Comparison of ENCODE assay signal across 10 mouse cellular contexts in genomic region chr14:46880935-46881334, GRCm38 (mm10). TPM values are rescaled to one million over a fixed set of nuclear protein-coding genes. Genes with fewer than 3 reads are reported as not detected.
DNase-seq lines count a peak whose midpoint lies in the region; ATAC-seq and TF ChIP-seq lines count a peak whose summit lies in the region.
"Had no signal": no experiment of that assay in that cellular context is flagged by ENCODE, and none has a peak within 500 bp of the region (broad histone marks: within the 10 kb centered on the region; RNA-seq: fewer than 3 reads in every experiment).

No protein-coding gene starts in this region.

- no peak overlapping the region for H3K9ac ChIP-seq in forebrain, embryonic 11.5 days (ENCODE audit: low read length)
- H3K9ac ChIP-seq in forebrain, embryonic 12.5 days: no peak overlapping the region
- H3K9ac ChIP-seq in heart, embryonic 13.5 days: peak overlapping the region; percentile 96

- TF ChIP-seq POLR2A in small intestine, adult 2 months (IDR thresholded peaks at IDR 0.05; ENCODE audit: low read depth, low read length): no peak

- peak; percentile 74 for DNase-seq in forebrain, embryonic 11.5 days (ENCODE audit: low spot score)
- DNase-seq in ZHBTc4 (ENCODE audit: low read depth, low spot score): peak; percentile 68
- DNase-seq in embryo, embryonic 10.5 days (ENCODE audit: low spot score): peak; percentile 87
- peak; percentile 71 to 84 for DNase-seq in kidney, postnatal 36 days
- DNase-seq in lung, postnatal 25 days (ENCODE audit: low spot score): peak; percentile 63

- ATAC-seq in forebrain, embryonic 11.5 days (replicated peaks; ENCODE audit: low FRiP score): no peak
- ATAC-seq in forebrain, embryonic 12.5 days (ENCODE audit: low FRiP score): no peak
- ATAC-seq in heart, embryonic 13.5 days (ENCODE audit: extremely low read depth, insufficient number of reproducible peaks, low FRiP score, low TSS enrichment): no peak
- ATAC-seq: Patski had no signal

- H3K36me3 ChIP-seq in forebrain, embryonic 11.5 days (ENCODE audit: control insufficient read depth, insufficient read depth, low read length): no peaks in the 10 kb centered on the region
- no peaks in the 10 kb centered on the region for H3K36me3 ChIP-seq in forebrain, embryonic 12.5 days (replicated peaks)
- no peaks in the 10 kb centered on the region for H3K36me3 ChIP-seq in heart, embryonic 13.5 days
- H3K36me3 ChIP-seq in small intestine, adult 2 months (ENCODE audit: control insufficient read depth, insufficient read depth, low read length): no peaks in the 10 kb centered on the region

- no peaks in the 10 kb centered on the region for H3K9me3 ChIP-seq in forebrain, embryonic 11.5 days (ENCODE audit: control insufficient read depth, low read length)
- H3K9me3 ChIP-seq in forebrain, embryonic 12.5 days: no peaks in the 10 kb centered on the region
- H3K9me3 ChIP-seq in heart, embryonic 13.5 days: no peaks in the 10 kb centered on the region

- H3K4me2 ChIP-seq in forebrain, embryonic 11.5 days (ENCODE audit: low read depth, low read length, severe bottlenecking): no peak overlapping the region
- H3K4me2 ChIP-seq in forebrain, embryonic 12.5 days: no peak overlapping the region; the same call in 1 of the 2 replicates
- peak overlapping the region; percentile 95 for H3K4me2 ChIP-seq in heart, embryonic 13.5 days

- TF ChIP-seq CTCF in small intestine, adult 2 months (IDR thresholded peaks at IDR 0.05; ENCODE audit: extremely low read depth, insufficient read length, insufficient replicate concordance, low read depth, low read length): peak; percentile 72; the same call in 1 of the 2 replicates

- H3K27me3 ChIP-seq in forebrain, embryonic 11.5 days (ENCODE audit: control insufficient read depth, insufficient read depth, low read length): no peaks in the 10 kb centered on the region; the same call in 1 of the 2 replicates
- peaks cover 6% of the 10 kb centered on the region; the same call in 1 of the 2 replicates for H3K27me3 ChIP-seq in forebrain, embryonic 12.5 days
- no peaks in the 10 kb centered on the region; the same call in 1 of the 2 replicates for H3K27me3 ChIP-seq in heart, embryonic 13.5 days (replicated peaks)
- H3K27me3 ChIP-seq in small intestine, adult 2 months (ENCODE audit: control insufficient read depth, insufficient read depth, low read length): peaks cover 36% of the 10 kb centered on the region
- H3K27me3 ChIP-seq: Patski had no signal

- H3K4me3 ChIP-seq in forebrain, embryonic 11.5 days (ENCODE audit: low read depth, low read length): no peak overlapping the region
- no peak overlapping the region for H3K4me3 ChIP-seq in forebrain, embryonic 12.5 days (replicated peaks)
- H3K4me3 ChIP-seq in heart, embryonic 13.5 days: peak overlapping the region; percentile 70
- H3K4me3 ChIP-seq in small intestine, adult 2 months (ENCODE audit: low read depth, low read length): no peak overlapping the region

- no peak overlapping the region for H3K27ac ChIP-seq in forebrain, embryonic 11.5 days (ENCODE audit: low read depth, low read length)
- H3K27ac ChIP-seq in forebrain, embryonic 12.5 days: no peak overlapping the region
- no peak overlapping the region for H3K27ac ChIP-seq in heart, embryonic 13.5 days (replicated peaks)
- no peak overlapping the region for H3K27ac ChIP-seq in small intestine, adult 2 months (ENCODE audit: insufficient read depth, low read depth, low read length)
- H3K27ac ChIP-seq: macrophage had no signal

- peaks cover 11% of the 10 kb centered on the region; the same call in 1 of the 2 replicates for H3K4me1 ChIP-seq in forebrain, embryonic 11.5 days (replicated peaks; ENCODE audit: control insufficient read depth, insufficient read depth, low read length)
- peaks cover 24% of the 10 kb centered on the region for H3K4me1 ChIP-seq in forebrain, embryonic 12.5 days
- peaks cover 26% of the 10 kb centered on the region for H3K4me1 ChIP-seq in heart, embryonic 13.5 days
- peaks cover 20% of the 10 kb centered on the region for H3K4me1 ChIP-seq in small intestine, adult 2 months (ENCODE audit: control insufficient read depth, insufficient read depth, insufficient read length, low read length)

- 3% methylated on average over 10 of the region's 10 CpGs for WGBS in forebrain, embryonic 11.5 days
- 7% methylated on average over 10 of the region's 10 CpGs for WGBS in forebrain, embryonic 12.5 days
- 8% methylated on average over 10 of the region's 10 CpGs for WGBS in heart, embryonic 13.5 days
- WGBS in small intestine, adult 2 months: 8% methylated on average over 10 of the region's 10 CpGs

RNA-seq across cellular contexts. Expression of gene Samd4, which starts 1.7 kb away (rescaled TPM):
- 2.9 and 4.2 TPM in 2 replicates for polyA plus RNA-seq in forebrain, embryonic 11.5 days (2014; fragmentation: Nextera tagmentation; extraction: Ambion mirVana)
- 5.0 and 5.3 TPM in 2 replicates for polyA plus RNA-seq in forebrain, embryonic 12.5 days (2016; fragmentation: Nextera tagmentation; extraction: Ambion mirVana)
- polyA plus RNA-seq in heart, embryonic 13.5 days (2015; fragmentation: Nextera tagmentation; extraction: Ambion mirVana): 13.4 and 16.3 TPM in 2 replicates
- 3.2 and 4.1 TPM in 2 replicates for polyA plus RNA-seq in small intestine, adult 2 months (2012; rRNA removed)

RNA-seq across cellular contexts. Expression of gene Cgrrf1, which starts 49.0 kb away (rescaled TPM):
- polyA plus RNA-seq in forebrain, embryonic 11.5 days (2014; fragmentation: Nextera tagmentation; extraction: Ambion mirVana): 30.2 and 33.9 TPM in 2 replicates
- 26.4 and 28.6 TPM in 2 replicates for polyA plus RNA-seq in forebrain, embryonic 12.5 days (2016; fragmentation: Nextera tagmentation; extraction: Ambion mirVana)
- polyA plus RNA-seq in heart, embryonic 13.5 days (2015; fragmentation: Nextera tagmentation; extraction: Ambion mirVana): 24.3 and 25.4 TPM in 2 replicates
- 6.4 and 10.3 TPM in 2 replicates for polyA plus RNA-seq in small intestine, adult 2 months (2012; rRNA removed)

RNA-seq across cellular contexts. Expression of gene Gmfb, which starts 58.9 kb away (rescaled TPM):
- 103 and 116 TPM in 2 replicates for polyA plus RNA-seq in forebrain, embryonic 11.5 days (2014; fragmentation: Nextera tagmentation; extraction: Ambion mirVana)
- polyA plus RNA-seq in forebrain, embryonic 12.5 days (2016; fragmentation: Nextera tagmentation; extraction: Ambion mirVana): 107 and 110 TPM in 2 replicates
- polyA plus RNA-seq in heart, embryonic 13.5 days (2015; fragmentation: Nextera tagmentation; extraction: Ambion mirVana): 47.6 and 47.9 TPM in 2 replicates
- polyA plus RNA-seq in small intestine, adult 2 months (2012; rRNA removed): 1.1 and 1.9 TPM in 2 replicates

Comparison
In these comparisons a context has a peak if more than half of its experiments do, and no peak if none do; other contexts are left out.
1. RNA of gene Gmfb, which starts 58.9 kb away (polyA plus RNA-seq): 103 to 116 TPM in forebrain, embryonic 11.5 days, 107 to 110 TPM in forebrain, embryonic 12.5 days and 47.6 to 47.9 TPM in heart, embryonic 13.5 days; 1.1 to 1.9 TPM in small intestine, adult 2 months; every median in the first group is over 10 times any median in the second.
2. Peak in every context shown above with its lines, with median percentiles within 50 percentile points of each other: DNase-seq.